Mouse (Mus musculus): Measurements from ENCODE around the gene Tub. TPM values are rescaled to one million over a fixed set of nuclear protein-coding genes. Genes with fewer than 3 reads are reported as not detected.
A peak's percentile ranks its signal among the peaks of the same experiment; 100 is the strongest.

Tub gene
- polyA plus RNA-seq, 1 experiment from 2014 or later = 0.05 TPM

DNA sequence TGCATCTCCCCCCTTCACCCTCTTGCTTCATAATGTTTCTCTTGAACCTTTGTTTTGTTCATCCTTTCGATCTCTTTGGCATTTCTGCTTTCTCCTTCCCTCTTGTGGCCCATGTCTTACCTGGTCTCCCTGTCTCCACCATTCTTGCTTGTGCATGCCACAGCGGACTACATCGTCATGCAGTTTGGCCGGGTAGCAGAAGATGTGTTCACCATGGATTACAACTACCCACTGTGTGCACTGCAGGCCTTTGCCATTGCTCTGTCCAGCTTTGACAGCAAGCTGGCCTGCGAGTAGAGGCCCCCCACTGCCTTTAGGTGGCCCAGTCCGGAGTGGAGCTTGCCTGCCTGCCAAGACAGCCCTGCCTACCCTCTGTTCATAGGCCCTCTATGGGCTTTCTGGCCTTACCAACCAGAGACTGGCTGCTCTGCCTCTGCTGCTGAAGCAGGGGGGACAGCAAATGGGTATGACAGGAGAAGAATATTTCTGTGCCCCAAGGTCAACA is 79.9 kb downstream of the Tub start:
- DNase-seq (ENCODE audit: low spot score) = no peak

DNA sequence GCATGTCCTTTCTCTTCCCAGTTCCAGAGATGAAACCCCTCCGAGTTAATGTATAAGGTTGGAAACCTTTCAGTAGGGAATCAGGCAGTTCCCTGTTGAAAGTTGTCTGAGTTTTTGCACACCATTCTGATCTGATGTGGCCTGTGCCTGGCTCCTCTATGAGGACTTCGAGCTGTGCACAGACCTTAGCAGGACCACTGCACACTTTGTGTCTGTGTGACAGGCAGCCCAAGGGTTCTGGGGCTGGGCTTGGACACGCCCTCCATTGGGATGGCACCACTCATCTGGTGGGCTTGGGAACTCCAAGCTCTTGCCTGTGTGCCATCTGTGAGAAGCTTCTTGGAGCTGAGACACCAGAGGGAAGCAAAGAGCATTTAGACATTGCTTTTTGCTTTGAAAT is 81.2 kb downstream of the Tub start:
- no peak for DNase-seq (ENCODE audit: low spot score)

- no peak for DNase-seq (ENCODE audit: low spot score)
Observed at GRCm38 (mm10) chr7:109032054-109032453, 81.9 kb downstream of the Tub start.

DNA sequence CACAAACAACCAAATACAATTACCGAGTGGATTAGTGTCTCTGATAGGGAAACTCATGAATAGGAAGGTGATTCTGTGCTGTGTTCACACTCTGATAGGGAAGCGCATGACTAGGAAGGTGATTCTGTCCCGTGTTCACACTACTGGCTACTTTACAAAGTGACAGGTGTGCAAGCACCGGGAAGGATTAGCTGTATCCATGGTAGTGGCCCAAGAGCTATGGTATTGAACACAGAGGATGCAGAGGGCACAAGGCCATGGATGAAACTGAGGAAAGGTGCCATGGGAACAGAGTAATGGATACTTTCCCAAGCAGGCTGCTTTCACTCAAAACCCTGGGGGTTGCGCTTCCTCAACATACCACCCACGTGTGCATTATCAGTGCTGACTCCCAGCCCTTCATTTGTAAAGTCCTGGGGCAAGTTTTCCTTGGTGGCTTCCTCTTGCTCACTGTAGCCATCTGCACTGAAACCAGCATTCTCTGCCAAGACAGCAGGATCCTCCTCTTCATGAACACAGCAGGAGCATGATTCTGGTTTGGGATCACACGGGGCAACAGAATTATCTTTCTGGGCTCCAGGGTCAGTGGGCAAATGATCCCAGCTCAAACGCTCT is 88.1 kb downstream of the Tub start:
- DNase-seq (ENCODE audit: low spot score) = no peak

- no peak for DNase-seq (ENCODE audit: low spot score)
Observed at GRCm38 (mm10) chr7:109038987-109039386, 88.8 kb downstream of the Tub start.

DNA sequence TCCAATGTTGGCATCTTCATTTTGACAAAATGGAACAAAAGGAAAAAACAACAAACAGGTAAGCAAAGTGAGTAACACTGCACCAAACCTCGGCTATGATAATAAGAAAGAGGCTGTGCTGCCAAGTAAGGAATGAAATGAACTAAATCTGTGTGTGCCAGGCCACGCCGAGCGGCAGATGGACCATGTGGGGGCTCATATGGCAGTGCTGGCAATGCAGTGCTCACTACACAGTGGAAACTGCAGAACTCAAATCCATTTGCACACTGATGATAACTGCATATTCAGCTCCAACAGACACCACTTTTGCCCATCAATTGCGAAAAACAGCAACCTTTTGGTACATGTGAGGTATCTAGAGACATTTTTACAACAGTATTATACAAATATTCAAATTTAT is 89.3 kb downstream of the Tub start:
- no peak for DNase-seq (ENCODE audit: low spot score)

GRCm38 (mm10) chr7:109045876-109046275 is 95.7 kb downstream of the Tub start:
- DNase-seq (ENCODE audit: low spot score) = no peak

DNA sequence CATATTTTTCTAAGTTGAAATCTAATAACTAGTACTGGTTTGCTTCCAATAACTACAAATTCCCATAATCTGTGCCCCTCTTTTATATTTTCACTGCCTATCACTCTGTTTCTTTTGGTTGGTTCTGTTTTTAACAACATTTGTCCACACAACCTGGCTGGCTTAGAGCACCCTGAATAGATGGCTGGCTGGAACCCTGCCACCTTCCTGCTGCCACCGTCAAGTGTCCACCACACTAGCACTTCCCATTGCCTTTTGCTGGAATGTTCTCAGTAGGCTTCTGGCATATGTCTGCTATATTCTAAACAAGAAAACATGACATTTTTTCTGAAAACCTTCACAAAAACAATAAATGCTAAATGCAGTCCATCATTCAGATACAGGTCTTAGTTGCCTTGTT is 100.7 kb downstream of the Tub start:
- no peak for DNase-seq (ENCODE audit: low spot score)

DNA sequence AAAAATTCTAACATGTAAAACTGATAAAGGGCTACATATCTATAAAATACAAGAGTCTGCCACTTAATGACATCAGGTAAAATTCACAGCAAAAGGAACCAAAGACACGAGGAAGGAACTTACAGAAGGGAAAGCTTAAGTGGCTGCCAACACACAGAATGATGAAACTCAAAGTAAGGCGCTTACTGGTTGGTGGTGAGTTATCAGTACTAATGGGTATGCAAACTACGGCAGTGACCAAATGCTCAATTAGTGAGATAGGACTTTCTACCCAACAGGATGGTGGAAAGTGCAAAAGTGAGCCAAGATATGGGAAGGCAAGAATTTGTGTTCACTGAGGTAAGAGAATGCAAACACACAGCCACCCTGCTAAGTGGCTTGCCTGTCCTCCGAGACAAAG is 109.4 kb downstream of the Tub start:
- no peak for DNase-seq (ENCODE audit: low spot score)

- DNase-seq (ENCODE audit: low spot score) = no peak
Observed at GRCm38 (mm10) chr7:109069641-109070040, 119.5 kb downstream of the Tub start.

DNA sequence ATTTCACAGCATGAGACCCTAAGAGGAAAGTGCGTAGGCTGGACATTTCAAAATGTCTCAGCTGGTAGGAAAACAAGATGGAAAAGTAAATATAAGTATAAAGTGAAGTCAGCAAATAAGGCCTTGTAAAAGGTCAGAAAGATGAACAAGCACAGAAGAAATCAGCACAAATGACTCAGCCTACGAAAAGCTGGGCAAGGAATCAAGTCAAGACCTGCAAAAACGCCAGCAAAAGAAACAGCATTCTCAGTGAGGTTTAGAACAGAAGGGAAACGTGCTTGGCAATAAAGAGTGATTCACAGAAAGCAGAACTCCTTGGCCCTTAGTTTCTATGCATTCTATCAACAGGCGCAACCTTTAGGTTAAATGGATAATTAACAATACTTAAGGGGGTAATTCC is 122.2 kb downstream of the Tub start:
- DNase-seq (ENCODE audit: low spot score) = no peak

DNA sequence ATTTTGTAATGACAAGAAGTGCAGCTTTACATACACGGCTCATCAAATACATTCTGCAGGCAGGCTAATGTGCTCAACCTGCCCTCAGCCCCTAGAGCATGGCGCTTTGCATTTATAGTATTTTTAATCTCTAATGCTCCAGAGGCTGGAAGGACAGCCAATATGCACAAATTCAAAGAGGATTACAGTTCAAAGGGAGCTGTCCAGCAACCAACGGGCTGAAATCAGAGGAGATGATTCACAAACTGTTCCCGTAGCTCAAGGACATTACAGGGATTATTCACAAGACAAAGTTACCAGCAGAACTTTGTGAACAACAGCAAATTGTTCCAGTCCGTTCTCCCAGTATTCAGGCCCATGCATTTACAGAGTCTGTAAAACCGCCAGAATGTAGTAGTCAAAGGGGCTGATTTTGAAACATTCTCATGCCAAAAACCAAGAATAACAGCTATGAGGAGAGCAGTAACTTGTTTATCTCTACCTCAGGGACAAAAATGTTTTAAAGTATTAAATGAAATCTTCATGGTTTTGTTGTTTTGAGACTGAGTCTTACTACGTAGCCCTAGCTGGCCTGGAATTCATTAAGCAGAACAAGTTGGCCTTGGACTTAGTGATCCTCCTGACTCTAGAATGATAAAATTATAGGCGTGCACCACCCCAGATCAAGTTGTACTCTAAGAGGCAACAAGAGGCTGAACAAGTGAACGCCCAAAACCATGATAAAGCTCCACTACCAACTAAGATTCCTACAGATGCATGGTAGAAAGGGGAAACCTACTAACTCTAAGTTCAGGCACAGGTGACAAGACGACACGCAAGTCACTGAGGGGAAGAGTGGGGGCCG is 132.4 kb downstream of the Tub start:
- peak; percentile 5 for DNase-seq (ENCODE audit: low spot score)

- peak; percentile 1 for DNase-seq (ENCODE audit: low spot score)
Observed at GRCm38 (mm10) chr7:109083113-109083812, 133.1 kb downstream of the Tub start, which contains the start of gene Ric3. TSS of gene Ric3 (minus strand) at chr7:109083331.

DNA sequence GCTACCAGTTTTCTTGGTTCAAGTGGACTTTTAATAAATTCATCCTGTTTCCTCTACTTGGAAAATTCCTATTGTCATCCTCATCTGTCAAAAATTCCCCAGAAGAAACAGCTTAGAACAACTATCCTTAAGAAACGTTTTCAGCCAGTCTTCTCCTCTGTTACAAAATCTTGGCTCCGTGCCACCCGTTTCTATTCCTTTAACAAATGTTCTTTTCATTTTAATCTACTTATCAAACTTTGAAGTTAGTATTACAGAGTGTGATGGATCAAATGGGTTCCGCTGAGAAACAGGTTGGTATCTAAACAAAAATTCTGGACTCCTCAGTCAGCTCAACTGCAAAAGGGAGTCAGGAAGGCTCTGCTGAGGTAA is 133.7 kb downstream of the Tub start:
- DNase-seq (ENCODE audit: low spot score) = no peak

Other genes with a start within 250 kb of the Tub start
- gene Olfr512, start 237.0 kb upstream of the Tub start, polyA plus RNA-seq (2015; fragmentation: Nextera tagmentation; extraction: Ambion mirVana) = not detected in 2 replicates
- not detected in 2 replicates for gene Olfr513, start 199.4 kb upstream of the Tub start, polyA plus RNA-seq (2015; fragmentation: Nextera tagmentation; extraction: Ambion mirVana)
- gene Olfr514, start 124.3 kb upstream of the Tub start, polyA plus RNA-seq (2015; fragmentation: Nextera tagmentation; extraction: Ambion mirVana) = not detected in 2 replicates
- gene Olfr516, start 99.8 kb upstream of the Tub start, polyA plus RNA-seq (2015; fragmentation: Nextera tagmentation; extraction: Ambion mirVana) = not detected in 2 replicates
- gene Olfr517, start 78.0 kb upstream of the Tub start, polyA plus RNA-seq (2015; fragmentation: Nextera tagmentation; extraction: Ambion mirVana) = not detected in 2 replicates
- gene Olfr518, start 65.3 kb upstream of the Tub start, polyA plus RNA-seq (2015; fragmentation: Nextera tagmentation; extraction: Ambion mirVana) = not detected in 2 replicates
- not detected in 2 replicates for gene Olfr519, start 55.9 kb upstream of the Tub start, polyA plus RNA-seq (2015; fragmentation: Nextera tagmentation; extraction: Ambion mirVana)
- 0.04 and 0.13 TPM in 2 replicates for gene Nlrp10, start 20.2 kb upstream of the Tub start, polyA plus RNA-seq (2015; fragmentation: Nextera tagmentation; extraction: Ambion mirVana)
- 97.7 and 111 TPM in 2 replicates for gene Eif3f, start 15.9 kb upstream of the Tub start, polyA plus RNA-seq (2015; fragmentation: Nextera tagmentation; extraction: Ambion mirVana)
- gene Ric3, start 133.0 kb downstream of the Tub start, polyA plus RNA-seq (2015; fragmentation: Nextera tagmentation; extraction: Ambion mirVana) = 0.40 and 0.48 TPM in 2 replicates
- gene Lmo1, start 224.9 kb downstream of the Tub start, polyA plus RNA-seq (2015; fragmentation: Nextera tagmentation; extraction: Ambion mirVana) = 2.5 and 2.6 TPM in 2 replicates

All from thymus, postnatal 0 days (tissue).